Mouse (Mus musculus): Measurements from ENCODE around the gene Ube2m.

Gene Ube2m

DNA sequence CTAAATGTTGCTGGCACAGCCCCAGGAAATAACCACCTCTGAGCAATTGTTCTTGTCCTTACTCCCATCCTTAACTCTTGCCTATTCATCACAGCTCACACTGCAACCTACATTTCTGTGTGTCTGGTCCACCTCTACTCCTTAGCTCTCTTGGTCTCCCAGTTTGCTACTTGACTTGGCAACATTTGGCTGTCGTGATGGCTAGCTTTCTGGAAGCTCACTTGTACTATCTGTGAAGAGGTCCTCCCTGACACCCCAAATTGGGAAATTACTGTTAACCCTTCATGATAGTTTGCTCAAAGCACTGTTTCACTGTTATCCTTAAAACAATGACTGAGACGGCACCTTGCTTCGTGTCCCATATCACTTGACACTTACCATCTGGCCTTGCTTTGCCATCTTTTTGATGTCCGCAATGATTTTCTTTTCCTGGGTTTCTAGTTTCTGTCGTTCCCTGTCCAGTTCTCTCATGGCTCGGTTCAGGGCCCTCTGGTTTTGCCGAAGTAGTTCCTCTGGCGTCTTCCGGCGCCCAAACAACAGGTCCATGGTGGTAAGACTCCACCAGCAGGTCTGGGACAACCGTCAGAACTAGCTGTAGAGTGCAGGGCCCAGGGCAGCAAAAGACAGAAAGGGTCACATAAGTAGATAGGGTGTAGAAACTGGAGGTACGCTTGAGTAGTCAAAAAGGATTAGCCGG lies 4.5 kb downstream of the Ube2m start:
- DNase-seq: no peak

DNA sequence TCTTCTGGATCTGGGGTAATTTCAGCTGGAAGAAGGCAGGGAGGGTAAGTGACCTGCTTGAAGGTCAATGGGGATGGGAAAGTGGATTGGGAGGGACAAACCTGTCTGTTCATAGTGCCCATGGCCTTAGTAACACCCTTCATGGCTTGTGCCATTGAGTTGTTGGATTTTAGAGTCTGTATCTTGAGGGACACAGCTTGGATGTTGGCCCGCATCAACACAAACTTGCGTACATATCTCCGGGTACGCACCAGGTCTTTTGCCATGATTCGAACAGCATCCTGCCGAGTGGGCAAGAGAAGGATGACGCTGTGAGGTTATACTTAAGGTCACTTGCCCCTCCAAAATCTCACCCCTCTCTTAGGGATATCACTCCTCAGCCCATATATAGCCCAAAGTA lies 5.5 kb downstream of the Ube2m start:
- no peak for DNase-seq

GRCm38 (mm10) chr7:13031983-13032382 lies 6.1 kb downstream of the Ube2m start:
- DNase-seq: no peak

DNA sequence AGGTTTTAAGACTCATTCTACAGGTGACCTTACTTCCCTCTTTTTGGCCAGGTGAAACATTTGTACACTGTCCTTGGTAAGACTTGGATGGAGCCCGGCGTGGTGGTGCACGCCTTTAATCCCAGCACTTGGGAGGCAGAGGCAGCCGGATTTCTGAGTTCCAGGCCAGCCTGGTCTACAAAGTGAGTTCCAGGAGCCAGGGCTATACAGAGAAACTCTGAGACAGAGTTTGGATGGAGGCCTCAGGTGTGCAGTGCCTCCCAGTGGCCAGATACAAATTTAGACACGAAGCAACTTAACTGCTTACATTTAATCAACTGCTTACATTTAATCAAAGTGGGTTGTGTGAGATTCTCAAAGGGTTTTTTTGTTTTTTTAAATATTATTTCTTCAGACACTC lies 7.0 kb downstream of the Ube2m start:
- peak in 1 of 2 experiments; percentile 42 for DNase-seq

DNA sequence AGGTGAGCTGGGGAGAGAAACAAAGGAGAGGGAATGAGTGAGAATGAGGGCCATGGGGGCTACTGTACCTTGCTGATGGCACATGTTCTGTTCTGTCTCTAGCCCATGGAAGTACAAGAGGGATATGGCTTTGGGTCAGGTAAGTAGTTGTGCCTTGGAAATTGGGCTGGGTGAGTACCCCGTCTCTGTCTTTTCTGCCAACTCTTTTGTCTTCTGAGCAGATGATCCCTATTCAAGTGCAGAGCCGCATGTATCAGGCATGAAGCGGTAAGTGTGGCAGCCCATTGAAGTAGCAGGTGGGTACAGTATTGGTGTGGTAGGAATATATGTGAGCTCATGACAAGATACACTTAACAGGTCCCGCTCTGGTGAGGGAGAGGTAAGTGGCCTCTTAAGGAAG lies 9.1 kb downstream of the Ube2m start:
- no peak for DNase-seq

- no peak for DNase-seq
Observed at GRCm38 (mm10) chr7:13025511-13026112, 12.5 kb downstream of the Ube2m start.

GRCm38 (mm10) chr7:13024805-13025204 lies 13.3 kb downstream of the Ube2m start:
- peak; percentile 65 to 71 for DNase-seq

DNA sequence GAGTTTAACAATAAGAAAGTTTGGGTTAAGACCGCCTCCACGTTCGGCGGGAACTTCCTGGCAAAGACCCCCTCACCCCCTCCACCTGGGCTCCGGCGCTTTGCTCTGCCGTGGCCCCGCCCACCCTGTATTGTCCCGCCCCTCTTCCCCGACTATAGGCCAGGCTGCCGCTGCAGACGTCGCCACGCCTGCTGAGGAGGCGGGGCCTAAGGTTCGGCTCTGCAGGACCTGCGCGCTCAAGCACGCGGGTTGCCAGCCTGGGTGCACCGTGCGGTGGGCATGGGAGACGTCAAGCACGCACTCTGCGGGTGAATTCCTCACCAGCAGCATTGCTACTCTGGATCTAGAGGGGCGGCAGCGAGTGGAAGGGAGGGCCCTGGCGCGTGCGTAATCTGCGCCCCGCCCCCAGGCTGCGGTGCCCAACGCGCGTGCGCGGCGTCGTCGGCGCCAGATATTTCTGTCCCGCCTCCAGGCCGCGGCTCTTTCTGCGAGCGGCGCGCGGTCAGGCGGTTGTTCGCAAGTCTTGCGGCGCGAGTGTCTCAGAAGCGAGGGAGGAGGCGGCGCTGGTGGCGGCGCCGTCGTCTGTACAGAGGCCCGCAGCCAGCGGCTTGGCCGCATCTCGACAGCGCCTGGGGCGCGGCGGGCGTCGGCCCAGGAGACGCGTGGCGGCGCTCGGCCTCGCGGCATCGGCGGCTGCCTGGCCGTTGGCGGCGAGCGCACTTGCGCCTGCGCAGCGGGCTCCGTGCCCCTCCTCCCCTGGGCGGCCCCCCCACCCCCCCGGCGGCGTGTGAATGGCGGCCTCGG lies 13.9 kb downstream of the Ube2m start:
- DNase-seq: peak; percentile 87 to 92

DNA sequence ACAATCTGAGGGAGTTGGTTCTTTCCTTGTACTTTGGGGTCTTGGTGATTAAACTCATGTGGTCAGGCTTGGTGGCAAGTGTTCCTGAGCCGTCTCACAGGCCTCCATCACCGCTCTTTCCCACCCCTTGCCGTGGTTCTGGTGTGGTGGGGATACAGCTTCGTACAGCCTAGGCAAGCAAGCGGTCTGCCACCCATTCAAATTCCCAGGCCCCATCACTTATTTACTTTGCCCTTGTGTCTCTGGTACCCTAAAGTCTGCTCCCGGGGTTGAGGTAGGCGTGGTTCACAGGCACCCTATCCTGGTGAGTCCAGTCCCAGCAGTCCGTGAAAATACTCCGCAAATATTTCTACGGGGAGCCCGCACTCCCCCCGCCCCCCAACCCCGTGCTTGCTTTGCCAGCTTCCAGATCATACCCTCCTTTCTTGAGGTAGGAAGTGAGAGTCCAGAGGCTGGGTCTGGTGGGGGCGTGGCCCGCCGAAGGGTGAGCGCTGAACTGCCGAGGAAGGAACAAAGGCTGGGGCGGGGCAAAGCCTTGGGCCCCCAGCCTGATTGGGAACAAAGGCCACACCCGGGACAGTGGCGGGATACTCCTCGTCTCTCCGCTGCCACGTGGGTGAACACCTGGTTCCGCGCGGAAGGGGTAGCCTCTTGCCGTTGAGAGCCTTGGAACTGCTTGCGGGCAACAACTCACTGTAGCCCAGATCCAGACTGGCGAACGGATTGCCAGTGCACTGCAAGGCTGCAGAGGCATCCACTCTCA lies 15.1 kb downstream of the Ube2m start:
- peak; percentile 67 to 73 for DNase-seq

GRCm38 (mm10) chr7:13015217-13015616 lies 22.9 kb downstream of the Ube2m start:
- no peak for DNase-seq

DNA sequence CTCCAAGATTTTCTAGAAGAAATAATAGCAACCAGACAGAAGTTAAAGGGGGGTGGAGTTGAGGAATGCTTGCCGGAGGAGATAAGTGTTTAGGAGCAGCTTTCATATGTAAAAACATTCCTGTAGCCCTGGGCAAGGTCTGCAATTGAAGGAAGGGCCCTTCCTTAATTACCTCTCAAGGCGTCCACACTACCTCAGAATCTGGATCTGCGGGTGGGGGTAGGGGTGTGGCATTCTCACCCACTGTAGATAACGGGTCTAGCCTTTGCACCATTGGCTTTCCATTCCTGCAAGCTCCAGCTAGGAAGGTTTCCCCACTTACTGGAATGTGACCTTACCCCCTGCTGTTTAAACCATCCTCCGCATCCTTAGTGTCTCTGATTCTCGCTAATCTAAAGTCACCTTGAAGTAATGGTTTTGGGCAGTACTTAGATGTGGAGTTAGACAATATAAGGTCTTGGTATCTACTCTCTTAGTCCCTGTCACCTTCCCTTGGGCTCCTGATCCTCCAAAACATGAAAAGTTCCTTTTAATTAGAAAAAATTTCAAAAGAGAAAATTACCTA lies 23.7 kb downstream of the Ube2m start:
- DNase-seq: no peak

- DNase-seq: no peak
Observed at GRCm38 (mm10) chr7:13013671-13014070, 24.4 kb downstream of the Ube2m start.

GRCm38 (mm10) chr7:13010005-13010908 lies 27.8 kb downstream of the Ube2m start, which contains the start of gene Zbtb45:
Zbtb45 (minus strand) TSS chr7:13010034.
- DNase-seq: no peak

- DNase-seq: peak; percentile 94 to 95
Observed at GRCm38 (mm10) chr7:13009143-13010004, 28.7 kb downstream of the Ube2m start.

- no peak for DNase-seq
Observed at GRCm38 (mm10) chr7:13007341-13008092, 30.6 kb downstream of the Ube2m start.

DNA sequence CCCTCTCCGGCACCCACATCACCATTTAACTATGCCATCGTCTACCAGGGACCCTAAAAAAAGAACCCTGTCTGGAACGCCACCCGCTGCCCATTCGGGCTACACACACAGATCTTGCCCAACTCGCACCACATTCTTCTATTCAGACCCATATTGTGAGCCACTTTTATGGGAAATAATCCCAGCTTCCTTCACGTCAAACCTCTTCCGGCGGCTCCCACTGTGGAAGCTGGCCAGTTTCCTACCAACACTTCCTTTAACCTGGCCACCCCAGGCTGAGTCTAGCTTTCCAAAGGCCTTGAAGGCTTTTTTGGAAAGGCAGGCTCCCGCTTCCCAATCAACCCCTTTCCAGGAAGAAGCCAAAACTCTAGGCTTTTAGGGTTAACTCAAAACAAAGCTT lies 31.5 kb downstream of the Ube2m start:
- DNase-seq: no peak

- DNase-seq: no peak
Observed at GRCm38 (mm10) chr7:13006011-13006410, 32.1 kb downstream of the Ube2m start.

DNA sequence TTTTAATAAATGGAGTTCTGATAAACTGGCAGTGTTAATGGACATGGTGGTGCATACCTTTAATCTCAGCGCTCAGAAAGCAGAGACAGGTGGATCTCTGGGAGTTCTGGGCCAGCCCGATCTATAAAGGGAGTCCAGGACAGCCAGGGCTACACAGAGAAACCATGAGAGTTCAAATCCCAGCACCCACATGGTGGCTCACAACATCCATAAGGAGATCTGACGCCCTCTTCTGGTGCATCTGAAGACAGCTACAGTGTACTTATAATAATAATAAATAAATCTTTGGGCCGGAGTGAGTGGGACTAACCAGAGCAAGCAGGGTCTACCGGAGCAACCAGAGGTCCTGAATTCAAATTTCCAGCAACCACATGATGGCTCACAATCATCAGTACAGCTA lies 34.7 kb downstream of the Ube2m start:
- DNase-seq: no peak

DNA sequence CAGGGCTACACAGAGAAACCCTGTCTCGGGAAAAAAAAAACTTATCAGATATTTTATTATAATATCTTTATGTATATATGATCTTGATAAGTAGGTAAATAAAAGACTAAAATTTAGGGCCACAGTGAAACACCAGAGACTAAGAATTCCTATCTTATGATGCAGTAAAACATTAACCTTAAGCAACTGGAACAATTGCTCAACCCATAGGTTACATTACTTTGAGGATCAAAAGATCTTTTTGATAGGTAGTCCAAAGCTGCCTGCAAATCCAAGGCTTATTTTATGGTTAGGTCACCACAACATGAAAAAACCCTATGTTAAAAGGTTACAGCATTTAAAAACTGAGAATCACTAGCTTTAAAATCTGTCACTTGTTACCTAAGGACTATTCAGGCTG lies 36.5 kb downstream of the Ube2m start:
- DNase-seq: no peak

GRCm38 (mm10) chr7:12998851-12999250 lies 39.2 kb downstream of the Ube2m start, which contains the start of gene Trim28:
Trim28 (plus strand) TSS chr7:12999114.
- DNase-seq: no peak
